Mouse (Mus musculus) cortical plate, adult 2 months (tissue): ENCODE data around the gene Mest. TPM values are rescaled to one million over a fixed set of nuclear protein-coding genes. Genes with fewer than 3 reads are reported as not detected.

Source experiments
- H3K27ac ChIP-seq: fragments of 200-500 bp; 2 replicates; pipeline ENCODE4 v1.5.1; 2012; ENCODE audit warnings: low read length, control low read depth, inconsistent platforms; ENCODE audit not compliant: insufficient read depth
- H3K4me1 ChIP-seq: fragments of 200-500 bp; 2 replicates; pipeline ENCODE4 v1.6.1; 2011; ENCODE audit warnings: low read length; ENCODE audit not compliant: control insufficient read depth, insufficient read depth
- H3K4me3 ChIP-seq: fragments of 200-500 bp; 2 replicates; pipeline ENCODE4 v1.5.1; 2011; ENCODE audit warnings: mild to moderate bottlenecking, low read length, control low read depth; ENCODE audit not compliant: insufficient read depth
- CTCF ChIP-seq: fragments of 200-500 bp; IDR thresholded peaks from 2 replicates; pipeline ENCODE4 v1.5.1; 2011; ENCODE audit warnings: mild to moderate bottlenecking, control low read depth, low read length; ENCODE audit not compliant: insufficient read depth; ENCODE audit errors: extremely low read depth
- POLR2A ChIP-seq: fragments of 200-500 bp; IDR thresholded peaks from 2 replicates; pipeline ENCODE4 v1.6.1; 2011; ENCODE audit warnings: mild to moderate bottlenecking, low read length, control low read depth; ENCODE audit not compliant: insufficient read depth; ENCODE audit errors: extremely low read depth
- polyA plus RNA-seq: library from polyadenylated mRNA; depleted of rRNA; stranded (reverse); fragments of >200 nt; gene quantifications from 2 replicates; pipeline ENCODE4 v1.2.3, GENCODE M21; 2012

Mest gene
- polyA plus RNA-seq, 1 experiment = 47.8 TPM

DNA sequence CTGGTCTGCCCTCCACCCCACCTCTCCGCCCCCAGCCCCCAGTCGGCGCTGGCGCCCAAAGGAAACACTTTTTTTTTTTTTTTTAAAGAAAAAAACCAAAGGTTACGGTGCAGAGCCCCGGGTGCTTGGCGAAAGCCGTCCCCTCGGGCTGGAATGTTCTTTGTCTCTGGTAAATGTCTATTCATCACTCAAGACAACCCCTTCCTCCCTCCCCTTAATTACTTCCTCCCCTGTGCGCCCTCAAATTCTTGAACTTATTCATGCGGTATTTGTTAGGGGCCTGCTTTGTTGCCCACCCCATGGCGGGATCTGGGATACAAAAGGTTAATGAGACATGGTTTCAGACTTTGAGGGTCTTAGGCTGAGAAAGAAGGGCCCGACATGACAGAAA, 13.0 kb downstream of the Mest start:
- TF ChIP-seq CTCF (no peak), POLR2A (no peak)
- Histone ChIP-seq H3K4me1 (peaks cover 1% of the 10 kb centered on the region), H3K4me3 (peak overlapping the region; percentile 61; the same call in 1 of the 2 replicates), H3K27ac (no peak overlapping the region)

DNA sequence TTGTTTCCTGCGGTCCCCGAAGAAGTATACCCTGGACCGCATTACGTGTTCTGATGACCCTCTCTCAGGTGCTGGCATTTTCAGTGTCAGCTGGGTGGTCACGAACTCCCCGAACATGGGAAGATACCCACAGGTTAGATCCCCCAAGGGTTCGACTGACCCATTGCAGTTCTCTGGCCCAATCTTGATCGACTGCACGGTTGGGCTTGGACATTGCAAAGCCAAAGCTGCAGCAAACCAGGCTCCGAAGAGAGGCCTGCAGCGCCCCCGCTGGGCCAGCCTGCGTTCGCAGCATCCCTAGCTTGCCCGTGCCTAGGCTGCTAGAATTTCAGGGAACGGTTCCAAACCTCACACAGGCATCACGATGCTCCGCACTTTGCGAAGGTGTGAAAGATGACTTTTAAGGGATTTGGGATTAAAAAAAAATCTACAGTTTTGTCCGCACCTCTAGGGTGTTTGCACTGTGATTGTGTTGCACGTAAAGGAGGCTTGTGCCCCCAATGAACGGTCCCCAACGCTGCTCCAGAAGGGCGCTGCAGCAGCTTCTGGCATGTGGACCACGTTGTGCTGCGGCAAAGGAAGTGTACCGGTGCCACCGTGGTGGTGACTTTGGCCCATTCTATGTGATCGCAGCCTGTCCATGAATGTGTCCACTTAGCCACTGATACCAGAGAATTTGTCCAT, 13.7 kb downstream of the Mest start:
- Histone ChIP-seq H3K4me1 (peaks cover 1% of the 10 kb centered on the region), H3K4me3 (peak overlapping the region; percentile 61), H3K27ac (no peak overlapping the region)
- peak; percentile 58 for TF ChIP-seq CTCF
- TF ChIP-seq POLR2A = no peak

DNA sequence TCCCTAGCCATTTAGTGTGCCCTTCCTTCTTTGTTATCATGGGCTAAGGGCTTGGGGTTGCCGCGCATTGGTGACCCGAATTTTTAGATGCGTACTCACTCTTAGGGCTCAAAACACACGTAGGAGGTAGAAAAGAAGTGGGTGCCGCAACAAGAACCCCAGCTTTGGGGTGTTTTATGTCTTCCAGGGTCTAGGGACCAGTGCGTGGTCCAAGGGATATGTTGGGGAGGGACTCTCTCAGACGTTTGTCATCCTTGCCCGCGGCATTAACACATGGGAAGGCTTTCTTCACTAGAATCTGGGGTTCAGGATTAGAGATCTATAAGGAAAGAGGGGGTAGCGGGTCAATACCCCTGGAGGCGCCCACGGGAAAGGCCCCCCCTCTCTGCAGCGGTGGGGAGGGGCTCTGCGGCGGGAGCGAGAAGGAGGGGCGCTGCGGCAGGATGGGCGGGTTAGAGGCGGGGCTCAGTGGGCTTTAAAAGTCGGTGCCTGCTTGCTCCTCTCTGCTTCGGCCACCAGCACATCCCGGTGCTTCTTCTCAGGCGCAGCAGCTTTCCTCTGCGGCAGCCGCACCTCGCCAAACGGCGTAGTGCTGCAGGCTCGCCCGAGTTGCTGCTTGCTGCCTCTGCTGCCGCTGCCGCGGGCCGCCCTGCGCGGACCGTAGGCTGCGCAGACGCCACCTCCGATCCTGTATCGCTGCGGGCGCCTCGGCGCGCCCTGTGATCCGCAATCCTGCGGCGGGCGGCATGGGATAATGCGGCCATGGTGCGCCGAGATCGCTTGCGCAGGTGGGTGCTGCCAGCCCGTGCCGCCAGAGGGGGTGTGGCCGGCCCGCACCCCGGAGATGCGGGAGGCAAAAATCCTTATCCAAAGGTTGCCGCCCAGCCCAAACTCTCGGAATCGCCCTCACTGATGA, 14.5 kb downstream of the Mest start:
- peak overlapping the region; percentile 75; the same call in 1 of the 2 replicates for H3K27ac ChIP-seq
- H3K4me3 ChIP-seq = peak overlapping the region; percentile 61
- TF ChIP-seq POLR2A (peak; percentile 98), CTCF (no peak)

DNA sequence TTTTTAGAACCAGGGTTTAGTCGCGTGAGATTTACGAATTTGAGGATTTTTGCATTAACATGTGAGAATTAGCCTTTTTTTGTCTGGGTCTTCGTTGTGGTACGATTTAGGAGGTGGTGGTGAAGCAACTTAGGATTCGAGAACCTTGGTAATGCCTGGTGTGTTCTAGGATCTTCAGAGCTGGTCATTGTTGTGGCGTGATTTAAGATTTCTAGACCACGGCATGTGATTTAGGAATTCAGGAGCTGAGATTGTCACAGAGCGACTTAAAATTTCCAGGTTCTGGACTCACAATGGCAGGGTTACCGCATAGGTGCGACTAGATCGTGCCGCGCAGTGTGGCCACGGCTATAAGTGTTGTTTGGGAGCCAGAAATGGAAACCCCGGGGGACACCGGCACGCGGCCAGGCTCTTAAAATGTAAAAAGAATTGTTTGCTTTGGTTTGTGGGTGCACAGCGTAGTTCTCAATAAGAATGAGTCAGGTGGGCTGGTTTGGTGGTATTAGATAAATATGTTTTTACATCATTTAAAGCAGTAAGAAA, 15.2 kb downstream of the Mest start:
- Histone ChIP-seq H3K4me3 (peak overlapping the region; percentile 61), H3K27ac (no peak overlapping the region), H3K4me1 (peaks cover 1% of the 10 kb centered on the region)
- TF ChIP-seq CTCF (no peak), POLR2A (no peak)

More for the DNA sequence above, 14.5 kb downstream of the Mest start:
- peaks cover 1% of the 10 kb centered on the region for H3K4me1 ChIP-seq

DNA sequence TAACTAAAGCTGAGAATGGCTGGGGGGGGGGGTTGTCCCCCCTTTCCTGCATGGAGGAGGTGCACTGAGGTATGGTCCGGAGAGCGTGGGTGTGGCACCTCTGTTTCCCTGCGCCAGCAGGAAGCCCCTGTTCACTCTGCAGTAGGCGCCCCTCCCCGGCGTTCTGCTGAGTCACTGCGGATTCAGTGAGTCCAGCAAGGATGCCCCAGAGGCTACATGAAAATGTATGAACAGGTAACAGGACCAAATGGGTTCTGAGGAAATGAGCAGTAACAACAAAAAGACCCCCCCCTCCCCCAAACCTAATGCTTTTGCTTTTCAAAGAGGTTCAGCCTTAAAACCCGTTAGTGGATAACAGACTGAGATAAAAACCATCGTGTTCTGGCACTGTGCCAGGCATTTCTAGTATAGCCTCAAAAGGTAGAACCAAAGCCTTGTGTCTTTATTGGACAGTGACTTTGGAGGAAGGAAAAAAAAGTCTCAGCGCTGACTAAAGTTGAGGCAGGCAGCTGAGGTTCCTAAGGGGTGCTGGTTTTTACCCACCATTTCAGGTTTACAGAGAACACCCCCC, 15.9 kb downstream of the Mest start:
- peak overlapping the region; percentile 61 for H3K4me3 ChIP-seq
- 0 out of 2 replicates have a peak overlapping the region, but pooled peaks have one; percentile 13 for H3K27ac ChIP-seq
- H3K4me1 ChIP-seq = peaks cover 1% of the 10 kb centered on the region; the same call in 1 of the 2 replicates
- no peak for TF ChIP-seq CTCF
- no peak for TF ChIP-seq POLR2A

GRCm38 (mm10) chr6:30744846-30745245, 21.5 kb downstream of the Mest start:
- Histone ChIP-seq H3K4me1 (peaks cover 2% of the 10 kb centered on the region), H3K4me3 (no peak overlapping the region), H3K27ac (no peak overlapping the region)
- no peak for TF ChIP-seq CTCF
- no peak for TF ChIP-seq POLR2A

GRCm38 (mm10) chr6:30745591-30745990, 22.2 kb downstream of the Mest start:
- TF ChIP-seq POLR2A (no peak), CTCF (no peak)
- H3K27ac ChIP-seq = no peak overlapping the region
- peaks cover 2% of the 10 kb centered on the region for H3K4me1 ChIP-seq
- H3K4me3 ChIP-seq = no peak overlapping the region

DNA sequence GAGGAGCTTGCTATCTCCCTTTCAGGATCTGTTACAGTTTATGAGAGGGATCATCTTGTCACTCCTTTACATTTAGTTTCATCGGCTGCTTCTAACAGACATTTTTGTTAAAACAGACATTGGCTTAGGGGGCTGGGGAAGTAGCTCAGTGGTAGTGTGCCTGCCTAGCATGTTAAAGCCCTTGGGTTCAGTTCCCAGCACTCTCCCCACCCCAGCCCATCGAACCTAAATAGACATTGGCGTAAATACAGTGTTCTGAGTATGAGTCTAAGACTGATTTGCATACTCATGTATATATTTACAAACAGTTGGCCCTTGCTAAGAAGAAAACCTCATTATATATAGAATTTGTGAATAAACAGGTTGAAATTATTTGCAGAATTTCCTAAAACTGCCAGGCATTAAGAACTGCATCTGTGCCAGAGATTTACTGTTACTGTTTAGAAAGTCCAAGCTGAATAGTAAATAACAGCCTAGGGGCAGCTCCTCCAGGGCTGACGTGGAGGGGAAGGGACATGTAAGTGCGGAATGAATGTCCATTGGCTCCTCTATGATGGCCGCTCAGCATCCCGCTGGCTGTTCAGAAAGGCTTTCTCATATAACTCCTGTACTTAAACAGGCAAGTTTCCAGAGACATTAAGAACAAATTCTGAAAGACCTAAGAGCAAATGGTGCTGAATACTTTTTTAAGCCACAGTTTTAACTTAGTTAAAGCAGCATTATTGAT, 24.4 kb downstream of the Mest start:
- Histone ChIP-seq H3K4me1 (peaks cover 2% of the 10 kb centered on the region), H3K27ac (no peak overlapping the region), H3K4me3 (no peak overlapping the region)
- no peak for TF ChIP-seq POLR2A
- no peak for TF ChIP-seq CTCF

- no peak overlapping the region for H3K27ac ChIP-seq
- H3K4me1 ChIP-seq = peaks cover 2% of the 10 kb centered on the region
- TF ChIP-seq CTCF (no peak), POLR2A (no peak)
- H3K4me3 ChIP-seq = no peak overlapping the region
Observed at GRCm38 (mm10) chr6:30748358-30748910, 25.1 kb downstream of the Mest start.
